Mouse (Mus musculus) intestine, embryonic 14.5 days (tissue): ENCODE measurements at regions not wholly inside any gene's neighbourhood (a gene's known extent, or its start where the extent isn't known, plus 50 kb on each side); places are given as distances from the start of the nearest gene placed in this dataset.
A peak's percentile ranks its signal among the peaks of the same experiment; 100 is the strongest.
"Not testable (repeated sequence)": the region's sequence is repeated elsewhere in the genome, so short reads cannot be mapped to it uniquely, and the experiment has no call there.

Source experiments
- ATAC-seq: fragments of 200-750 bp; cut with Nextera tagmentation; replicated peaks from 2 replicates; pipeline ENCODE4 v1.8.0; 2017; ENCODE audit warnings: low read depth, moderate number of reproducible peaks, moderate TSS enrichment, moderate library complexity; ENCODE audit not compliant: low FRiP score, low TSS enrichment
- DNase-seq: peaks from one replicate; pipeline ENCODE4 v3.0.0-alpha.2; 2018; ENCODE audit warnings: low spot score
- H3K27ac ChIP-seq: fragments of 300-500 bp; sonication (generic); 2 replicates; pipeline ENCODE4 v1.5.1; 2014; ENCODE audit warnings: low read depth, mild to moderate bottlenecking, control low read depth
- H3K27me3 ChIP-seq: fragments of 300-500 bp; sonication (generic); replicated peaks from 2 replicates; pipeline ENCODE4 v1.6.1; 2014; ENCODE audit warnings: low read length, control low read depth; ENCODE audit not compliant: control insufficient read depth, insufficient read depth
- H3K36me3 ChIP-seq: fragments of 300-500 bp; sonication (generic); 2 replicates; pipeline ENCODE4 v1.6.1; 2014; ENCODE audit warnings: low read length, control low read depth; ENCODE audit not compliant: control insufficient read depth, insufficient read depth
- H3K4me1 ChIP-seq: fragments of 300-500 bp; sonication (generic); replicated peaks from 2 replicates; pipeline ENCODE4 v1.6.1; 2014; ENCODE audit warnings: low read length, control low read depth, mixed read lengths; ENCODE audit not compliant: control insufficient read depth, insufficient read depth
- H3K4me2 ChIP-seq: fragments of 300-500 bp; sonication (generic); 2 replicates; pipeline ENCODE4 v1.6.1; 2014; ENCODE audit warnings: low read length
- H3K4me3 ChIP-seq: fragments of 300-500 bp; sonication (generic); 2 replicates; pipeline ENCODE4 v1.5.1; 2014; ENCODE audit warnings: low read depth, low read length, control low read depth, mixed read lengths
- H3K9ac ChIP-seq: fragments of 300-500 bp; sonication (generic); 2 replicates; pipeline ENCODE4 v1.6.1; 2014; ENCODE audit warnings: mild to moderate bottlenecking, low read length
- H3K9me3 ChIP-seq: fragments of 300-500 bp; sonication (generic); 2 replicates; pipeline ENCODE4 v1.6.1; 2016; ENCODE audit warnings: low read length, control low read depth; ENCODE audit not compliant: control insufficient read depth
- WGBS: fragments of 180-500 bp; shearing (Covaris S2); extraction: QIAGEN DNeasy Blood & Tissue Kit; methylation state at CpG from one replicate; pipeline ENCODE4 v1.1.7; 2014; 5-methylcytosine and 5-hydroxymethylcytosine counted together

DNA sequence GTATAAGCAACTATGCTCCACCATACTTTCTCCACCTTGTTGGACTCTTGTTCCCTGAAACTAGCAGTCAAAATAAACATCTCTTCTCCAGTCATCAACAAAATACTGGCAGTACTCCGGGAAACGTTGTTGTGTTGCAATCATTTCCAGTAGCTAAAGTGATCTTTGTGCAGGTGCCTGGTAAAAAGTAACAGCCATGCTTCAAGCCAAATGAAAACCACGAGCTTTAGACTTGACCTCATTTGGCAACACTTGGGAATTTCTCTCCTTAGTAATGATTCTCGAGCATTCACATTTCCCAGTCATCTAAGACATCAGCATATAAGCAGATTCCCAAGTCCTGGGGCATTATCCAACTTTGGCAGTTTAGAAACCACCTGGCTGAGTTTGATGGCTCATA, 133.8 kb upstream of the Slc13a1 start:
- Histone ChIP-seq H3K4me3 (no peak overlapping the region), H3K27me3 (no peaks in the 10 kb centered on the region), H3K9ac (no peak overlapping the region), H3K9me3 (no peaks in the 10 kb centered on the region), H3K27ac (no peak overlapping the region), H3K4me2 (no peak overlapping the region), H3K36me3 (no peaks in the 10 kb centered on the region), H3K4me1 (no peaks in the 10 kb centered on the region)
- ATAC-seq (no peak), DNase-seq (no peak)
- WGBS = 79% methylated on average over 4 of the region's 4 CpGs

DNA sequence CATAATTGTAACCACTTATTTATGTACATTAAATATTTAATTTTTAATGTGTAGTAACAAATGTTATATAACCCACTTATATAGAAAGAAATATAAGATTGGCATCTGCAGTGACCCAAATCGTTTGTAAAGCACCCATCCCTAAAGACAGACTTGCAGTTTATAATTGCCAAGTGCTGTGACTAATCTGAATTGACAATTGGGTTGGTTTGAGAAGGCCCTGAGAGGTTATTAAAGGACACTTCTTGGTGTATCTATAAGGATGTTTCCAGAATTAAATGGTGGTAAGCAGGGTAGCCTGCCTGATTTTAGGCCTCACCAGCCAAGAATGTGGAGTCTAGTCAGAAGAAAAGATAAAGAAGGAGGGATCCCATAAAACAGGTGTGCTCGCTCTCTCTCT, 133.3 kb upstream of the Slc13a1 start:
- H3K36me3 ChIP-seq = no peaks in the 10 kb centered on the region
- DNase-seq = no peak
- H3K27me3 ChIP-seq = no peaks in the 10 kb centered on the region
- no peak overlapping the region for H3K4me2 ChIP-seq
- no peaks in the 10 kb centered on the region for H3K4me1 ChIP-seq
- no peaks in the 10 kb centered on the region for H3K9me3 ChIP-seq
- H3K27ac ChIP-seq = no peak overlapping the region
- no peak overlapping the region for H3K4me3 ChIP-seq
- H3K9ac ChIP-seq = no peak overlapping the region
- 78% methylated on average over 2 of the region's 2 CpGs for WGBS
- ATAC-seq = no peak

DNA sequence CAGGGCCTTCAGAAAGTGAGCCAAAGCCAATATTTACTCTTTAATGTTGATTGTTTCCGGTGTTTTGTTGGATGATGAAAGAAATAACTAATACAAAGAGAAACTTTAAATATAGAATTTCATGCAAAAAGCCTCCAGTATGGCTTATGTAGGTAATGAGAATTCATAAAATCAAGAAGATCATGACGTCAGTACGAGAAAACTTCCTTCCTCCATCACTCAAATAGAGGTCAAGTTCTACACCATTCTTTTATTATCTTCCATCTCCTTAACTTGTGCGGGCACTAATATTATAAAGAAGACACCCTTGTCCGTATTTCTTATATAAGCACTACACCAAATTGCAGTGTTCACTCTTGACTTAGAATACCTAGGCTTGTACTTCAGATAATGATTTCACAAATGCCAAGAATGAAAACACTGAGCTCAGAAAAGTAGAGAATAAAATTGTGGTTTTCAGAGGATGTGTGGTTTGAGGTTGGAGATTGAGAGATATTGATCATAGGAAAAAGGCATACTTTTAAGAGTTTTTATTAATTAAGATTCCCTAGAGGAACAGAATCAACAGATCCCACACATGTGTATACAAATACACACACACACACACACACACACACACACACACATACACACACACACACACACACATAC, 130.8 kb upstream of the Slc13a1 start:
- 90% methylated on average over 5 of the region's 5 CpGs for WGBS
- Histone ChIP-seq H3K27ac (no peak overlapping the region), H3K9me3 (no peaks in the 10 kb centered on the region), H3K27me3 (no peaks in the 10 kb centered on the region), H3K9ac (no peak overlapping the region), H3K4me2 (no peak overlapping the region), H3K4me3 (no peak overlapping the region), H3K4me1 (no peaks in the 10 kb centered on the region), H3K36me3 (no peaks in the 10 kb centered on the region)
- ATAC-seq = no peak
- no peak for DNase-seq

GRCm38 (mm10) chr6:24288757-24289156, 120.9 kb upstream of the Slc13a1 start:
- H3K4me2 ChIP-seq, H3K36me3 ChIP-seq, H3K4me1 ChIP-seq, H3K9me3 ChIP-seq, H3K27me3 ChIP-seq, DNase-seq, H3K9ac ChIP-seq, ATAC-seq, H3K27ac ChIP-seq, H3K4me3 ChIP-seq: not testable (repeated sequence)
- 76% methylated on average over 2 of the region's 2 CpGs for WGBS

DNA sequence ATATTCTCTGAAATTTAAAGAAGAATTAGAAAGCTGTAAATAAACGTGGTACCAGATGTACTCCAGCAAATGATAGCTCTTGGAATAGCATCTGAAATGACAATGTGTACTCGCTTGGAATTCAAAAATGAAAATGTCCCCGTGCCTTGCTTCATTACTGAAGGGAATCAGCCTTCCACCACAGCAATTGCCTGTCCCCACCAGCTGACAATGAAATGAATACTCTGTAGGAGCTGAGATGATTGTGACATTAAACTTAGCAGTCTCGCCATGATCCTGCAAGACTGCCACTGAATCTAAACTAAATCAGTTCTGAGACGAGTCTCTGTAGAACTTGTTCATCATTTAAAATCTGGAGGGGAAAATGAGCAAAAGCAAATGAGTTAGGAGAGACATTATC, 104.9 kb upstream of the Slc13a1 start:
- 76% methylated on average over 5 of the region's 5 CpGs for WGBS
- Histone ChIP-seq H3K4me1 (no peaks in the 10 kb centered on the region), H3K9ac (no peak overlapping the region), H3K4me2 (no peak overlapping the region), H3K4me3 (no peak overlapping the region), H3K36me3 (no peaks in the 10 kb centered on the region), H3K9me3 (no peaks in the 10 kb centered on the region), H3K27me3 (no peaks in the 10 kb centered on the region), H3K27ac (no peak overlapping the region)
- ATAC-seq (no peak), DNase-seq (no peak)

DNA sequence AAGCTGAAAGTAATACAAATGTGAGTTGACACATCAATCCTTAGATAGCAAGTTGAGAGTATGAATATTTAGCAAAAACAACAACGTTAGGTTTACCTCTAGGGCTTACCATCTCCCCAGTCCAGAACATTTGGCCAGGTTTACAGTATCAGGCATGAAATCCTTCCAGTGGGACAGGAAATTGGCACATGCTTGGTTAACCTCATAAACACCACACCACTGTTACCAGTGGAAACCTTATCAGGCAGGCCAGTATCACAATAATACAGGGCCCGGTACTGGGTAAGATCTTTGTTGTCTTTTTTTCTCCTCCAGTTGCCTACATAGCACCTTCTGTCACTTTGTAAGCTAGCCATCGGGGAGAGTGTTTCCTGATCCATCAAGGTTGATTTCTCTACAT, 101.7 kb upstream of the Slc13a1 start:
- Histone ChIP-seq H3K4me1 (no peaks in the 10 kb centered on the region), H3K27me3 (no peaks in the 10 kb centered on the region), H3K27ac (no peak overlapping the region), H3K9ac (no peak overlapping the region), H3K4me2 (no peak overlapping the region), H3K4me3 (no peak overlapping the region), H3K36me3 (no peaks in the 10 kb centered on the region), H3K9me3 (no peaks in the 10 kb centered on the region)
- DNase-seq (no peak), ATAC-seq (no peak)
- 93% methylated on average over 3 of the region's 3 CpGs for WGBS

DNA sequence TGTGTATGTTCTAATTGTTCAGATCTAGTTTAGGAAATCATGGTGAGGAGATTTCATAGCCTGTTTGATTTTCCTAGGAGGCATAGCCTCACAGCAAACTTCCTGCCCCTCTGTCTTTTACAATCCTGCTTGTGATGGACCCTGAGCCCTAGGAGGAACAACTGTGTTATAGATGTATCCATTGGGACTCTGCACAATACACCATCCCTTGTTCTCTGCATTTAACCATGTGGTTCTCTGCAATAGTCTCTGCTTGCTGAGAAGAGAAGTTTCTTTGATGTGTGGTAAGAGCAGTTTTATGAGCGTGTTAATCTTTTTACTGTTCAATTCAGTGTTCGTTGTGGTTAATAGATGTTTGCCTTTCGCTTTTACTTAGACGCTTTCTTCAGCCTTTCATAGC, 95.9 kb upstream of the Slc13a1 start:
- Histone ChIP-seq H3K4me3 (no peak overlapping the region), H3K27ac (no peak overlapping the region), H3K27me3 (no peaks in the 10 kb centered on the region), H3K4me2 (no peak overlapping the region), H3K9ac (no peak overlapping the region), H3K9me3 (no peaks in the 10 kb centered on the region), H3K36me3 (no peaks in the 10 kb centered on the region), H3K4me1 (no peaks in the 10 kb centered on the region)
- ATAC-seq = peak; percentile 72
- 58% methylated on average over 4 of the region's 4 CpGs for WGBS
- DNase-seq = no peak

DNA sequence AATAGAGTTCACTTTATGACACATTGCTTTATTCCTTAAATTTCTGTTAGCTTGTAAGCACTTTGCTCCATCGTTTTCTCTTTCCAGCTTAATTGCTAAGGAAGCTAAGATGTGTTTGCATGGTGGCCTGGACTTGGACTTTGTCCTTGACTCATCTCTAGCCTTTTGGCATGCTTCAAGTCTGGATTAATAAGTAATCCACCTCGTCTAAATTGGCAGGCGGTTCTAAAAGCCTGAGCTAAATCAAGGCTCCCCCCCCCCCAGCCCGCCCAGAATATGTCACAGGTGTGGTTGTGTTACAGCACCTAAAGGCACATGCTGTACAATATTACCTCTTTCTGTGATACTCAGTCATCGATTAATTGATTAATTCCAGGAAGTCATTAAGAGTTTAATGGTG, 94.7 kb upstream of the Slc13a1 start:
- Histone ChIP-seq H3K27ac (no peak overlapping the region), H3K27me3 (no peaks in the 10 kb centered on the region), H3K4me1 (no peaks in the 10 kb centered on the region), H3K9ac (no peak overlapping the region), H3K4me2 (no peak overlapping the region), H3K9me3 (no peaks in the 10 kb centered on the region), H3K4me3 (no peak overlapping the region), H3K36me3 (no peaks in the 10 kb centered on the region)
- DNase-seq (no peak), ATAC-seq (peak; percentile 83)
- 71% methylated on average over 5 of the region's 5 CpGs for WGBS

DNA sequence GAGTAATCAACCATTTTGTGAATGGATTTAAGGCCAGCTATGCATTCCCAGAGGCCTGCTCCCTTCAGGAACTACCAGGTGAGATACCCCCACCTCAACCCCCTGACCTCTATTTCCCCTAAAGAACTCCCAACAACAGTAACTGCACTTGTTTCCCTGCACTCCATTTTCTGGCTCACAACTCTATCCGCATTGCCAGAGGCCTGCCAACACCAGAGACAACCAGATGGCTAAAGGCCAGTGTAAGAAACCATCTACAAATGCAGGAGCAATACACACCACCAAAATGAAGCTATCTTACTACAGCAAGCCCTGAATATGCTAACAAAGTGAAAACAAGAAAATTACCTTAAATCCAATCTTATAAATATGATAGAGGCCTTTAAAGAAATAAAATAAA, 77.7 kb upstream of the Slc13a1 start:
- Histone ChIP-seq H3K27ac (no peak overlapping the region), H3K4me1 (no peaks in the 10 kb centered on the region), H3K9ac (no peak overlapping the region), H3K4me2 (no peak overlapping the region), H3K9me3 (no peaks in the 10 kb centered on the region), H3K27me3 (no peaks in the 10 kb centered on the region), H3K36me3 (no peaks in the 10 kb centered on the region), H3K4me3 (no peak overlapping the region)
- ATAC-seq (no peak), DNase-seq (no peak)
- WGBS = 92% methylated on average over 1 of the region's 1 CpGs
